Mouse (Mus musculus) megakaryocyte-erythroid progenitor cell, adult 5-6 weeks (primary cell): ENCODE data around the gene Ceacam1. TPM values are rescaled to one million over a fixed set of nuclear protein-coding genes. Genes with fewer than 3 reads are reported as not detected.

Experiments
- ATAC-seq: replicated peaks from 2 replicates; pipeline ENCODE4 v1.8.0; 2016; ENCODE audit warnings: mild to moderate bottlenecking, inconsistent platforms; ENCODE audit not compliant: severe bottlenecking, poor library complexity, low FRiP score, low TSS enrichment
- total RNA-seq, 2 experiments: library from RNA; stranded (forward) in 1 of 2; stranded (reverse) in 1 of 2; fragments of 200-1000, 215-1000 nt in 1 of 2; fragments of >200 nt in 1 of 2; fragmentation: Nextera tagmentation in 1 of 2; gene quantifications; 2 replicates each; pipeline ENCODE4 v1.2.3; 2014 to 2017

Ceacam1 gene
- total RNA-seq, 2 experiments from 2014 or later, result 1.3 to 6.6 TPM

- ATAC-seq, result no peak
These were observed 57.5 kb downstream of the Ceacam1 start for GRCm38 (mm10) chr7:25419943-25420342.

GRCm38 (mm10) chr7:25419536-25419935 is 57.9 kb downstream of the Ceacam1 start:
- ATAC-seq, result no peak

- no peak for ATAC-seq
These were observed 59.8 kb downstream of the Ceacam1 start for GRCm38 (mm10) chr7:25417597-25417996.

- no peak for ATAC-seq
These were observed 64.5 kb downstream of the Ceacam1 start, which contains the start of gene Cxcl17 for GRCm38 (mm10) chr7:25412833-25413441. Gene Cxcl17, minus strand, starts transcription at chr7:25412886.

GRCm38 (mm10) chr7:25411861-25412260 is 65.5 kb downstream of the Ceacam1 start:
- no peak for ATAC-seq

Other genes with a start within 250 kb of the Ceacam1 start
- gene Gsk3a, start 239.8 kb downstream of the Ceacam1 start, total RNA-seq (2014; fragmentation: Nextera tagmentation), result 97.9 and 123 TPM in 2 replicates
- 49.1 and 74.7 TPM in 2 replicates for gene Gsk3a, start 239.8 kb downstream of the Ceacam1 start, total RNA-seq (2017)
- 8.7 and 18.9 TPM in 2 replicates for gene Erf, start 226.8 kb downstream of the Ceacam1 start, total RNA-seq (2014; fragmentation: Nextera tagmentation)
- 6.2 and 8.6 TPM in 2 replicates for gene Erf, start 226.8 kb downstream of the Ceacam1 start, total RNA-seq (2017)
- 125 and 134 TPM in 2 replicates for gene Cic, start 209.9 kb downstream of the Ceacam1 start, total RNA-seq (2014; fragmentation: Nextera tagmentation)
- gene Cic, start 209.9 kb downstream of the Ceacam1 start, total RNA-seq (2017), result 20.5 and 40.0 TPM in 2 replicates
- gene Pafah1b3, start 179.6 kb downstream of the Ceacam1 start, total RNA-seq (2014; fragmentation: Nextera tagmentation), result 22.0 and 23.2 TPM in 2 replicates
- 12.8 and 26.3 TPM in 2 replicates for gene Pafah1b3, start 179.6 kb downstream of the Ceacam1 start, total RNA-seq (2017)
- not detected in 2 replicates for gene Prr19, start 176.2 kb downstream of the Ceacam1 start, total RNA-seq (2014; fragmentation: Nextera tagmentation)
- gene Prr19, start 176.2 kb downstream of the Ceacam1 start, total RNA-seq (2017), result not detected in 2 replicates
- gene Tmem145, start 171.5 kb downstream of the Ceacam1 start, total RNA-seq (2014; fragmentation: Nextera tagmentation), result not detected in 2 replicates
- not detected in 2 replicates for gene Tmem145, start 171.5 kb downstream of the Ceacam1 start, total RNA-seq (2017)
- 2.5 and 2.6 TPM in 2 replicates for gene Megf8, start 160.4 kb downstream of the Ceacam1 start, total RNA-seq (2014; fragmentation: Nextera tagmentation)
- gene Megf8, start 160.4 kb downstream of the Ceacam1 start, total RNA-seq (2017), result 2.4 and 2.7 TPM in 2 replicates
- gene Cnfn, start 107.9 kb downstream of the Ceacam1 start, total RNA-seq (2014; fragmentation: Nextera tagmentation), result not detected in 2 replicates
- not detected in 2 replicates for gene Cnfn, start 107.9 kb downstream of the Ceacam1 start, total RNA-seq (2017)
- gene Lipe, start 78.9 kb downstream of the Ceacam1 start, total RNA-seq (2014; fragmentation: Nextera tagmentation), result 7.1 and 12.6 TPM in 2 replicates
- 4.5 and 6.4 TPM in 2 replicates for gene Lipe, start 78.9 kb downstream of the Ceacam1 start, total RNA-seq (2017)
- not detected in 2 replicates for gene Cxcl17, start 64.7 kb downstream of the Ceacam1 start, total RNA-seq (2014; fragmentation: Nextera tagmentation)
- gene Cxcl17, start 64.7 kb downstream of the Ceacam1 start, total RNA-seq (2017), result not detected in 2 replicates
- gene Ceacam2, start 62.3 kb upstream of the Ceacam1 start, total RNA-seq (2014; fragmentation: Nextera tagmentation), result not detected in 2 replicates
- gene Ceacam2, start 62.3 kb upstream of the Ceacam1 start, total RNA-seq (2017), result not detected in 2 replicates
- not detected in 2 replicates for gene Erich4, start 138.3 kb upstream of the Ceacam1 start, total RNA-seq (2014; fragmentation: Nextera tagmentation)
- gene Erich4, start 138.3 kb upstream of the Ceacam1 start, total RNA-seq (2017), result not detected in 2 replicates
- 22.5 and 24.2 TPM in 2 replicates for gene Dmac2, start 141.8 kb upstream of the Ceacam1 start, total RNA-seq (2014; fragmentation: Nextera tagmentation)
- gene Dmac2, start 141.8 kb upstream of the Ceacam1 start, total RNA-seq (2017), result 30.4 and 35.9 TPM in 2 replicates
- 8.2 TPM in 1 of 2 replicates, not detected in the other for gene B3gnt8, start 149.1 kb upstream of the Ceacam1 start, total RNA-seq (2014; fragmentation: Nextera tagmentation)
- gene B3gnt8, start 149.1 kb upstream of the Ceacam1 start, total RNA-seq (2017), result 0.19 and 0.46 TPM in 2 replicates
- 20.2 and 27.4 TPM in 2 replicates for gene Bckdha, start 181.4 kb upstream of the Ceacam1 start, total RNA-seq (2014; fragmentation: Nextera tagmentation)
- 22.6 and 25.8 TPM in 2 replicates for gene Bckdha, start 181.4 kb upstream of the Ceacam1 start, total RNA-seq (2017)
- 69.2 and 123 TPM in 2 replicates for gene Exosc5, start 181.6 kb upstream of the Ceacam1 start, total RNA-seq (2014; fragmentation: Nextera tagmentation)
- gene Exosc5, start 181.6 kb upstream of the Ceacam1 start, total RNA-seq (2017), result 34.9 and 43.9 TPM in 2 replicates
- 2.2 TPM in 1 of 2 replicates, not detected in the other for gene Tmem91, start 197.6 kb upstream of the Ceacam1 start, total RNA-seq (2014; fragmentation: Nextera tagmentation)
- not detected in 2 replicates for gene Tmem91, start 197.6 kb upstream of the Ceacam1 start, total RNA-seq (2017)
- gene B9d2, start 203.2 kb upstream of the Ceacam1 start, total RNA-seq (2014; fragmentation: Nextera tagmentation), result 34.6 and 35.2 TPM in 2 replicates
- gene B9d2, start 203.2 kb upstream of the Ceacam1 start, total RNA-seq (2017), result 42.8 and 45.5 TPM in 2 replicates
- gene Tgfb1, start 209.4 kb upstream of the Ceacam1 start, total RNA-seq (2014; fragmentation: Nextera tagmentation), result 156 and 169 TPM in 2 replicates
- 26.0 and 27.0 TPM in 2 replicates for gene Tgfb1, start 209.4 kb upstream of the Ceacam1 start, total RNA-seq (2017)
- 43.5 and 59.8 TPM in 2 replicates for gene Ccdc97, start 241.5 kb upstream of the Ceacam1 start, total RNA-seq (2014; fragmentation: Nextera tagmentation)
- 7.0 and 18.6 TPM in 2 replicates for gene Ccdc97, start 241.5 kb upstream of the Ceacam1 start, total RNA-seq (2017)